Mouse (Mus musculus) heart, embryonic 12.5 days (tissue): ENCODE data around the gene Mtr. TPM values are rescaled to one million over a fixed set of nuclear protein-coding genes. Genes with fewer than 3 reads are reported as not detected.

ENCODE experiments used
- ATAC-seq: fragments of 200-750 bp; cut with Nextera tagmentation; 2 replicates; pipeline ENCODE4 v1.8.0; 2017; ENCODE audit warnings: moderate TSS enrichment, moderate library complexity; ENCODE audit not compliant: insufficient number of reproducible peaks, low FRiP score
- H3K27ac ChIP-seq: fragments of 300-500 bp; sonication (generic); 2 replicates; pipeline ENCODE4 v1.5.1; 2016; ENCODE audit warnings: mild to moderate bottlenecking, moderate library complexity; ENCODE audit not compliant: poor library complexity, severe bottlenecking
- H3K27me3 ChIP-seq: fragments of 300-500 bp; sonication (generic); replicated peaks from 2 replicates; pipeline ENCODE4 v1.6.1; 2016; ENCODE audit warnings: mild to moderate bottlenecking, moderate library complexity
- H3K36me3 ChIP-seq: fragments of 300-500 bp; sonication (generic); 2 replicates; pipeline ENCODE4 v1.6.1; 2016; ENCODE audit warnings: mild to moderate bottlenecking, moderate library complexity
- H3K4me1 ChIP-seq: fragments of 300-500 bp; sonication (generic); replicated peaks from 2 replicates; pipeline ENCODE4 v1.6.1; 2016; ENCODE audit warnings: mild to moderate bottlenecking
- H3K4me2 ChIP-seq: fragments of 300-500 bp; sonication (generic); 2 replicates; pipeline ENCODE4 v1.6.1; 2016; ENCODE audit warnings: mild to moderate bottlenecking, moderate library complexity
- H3K4me3 ChIP-seq: fragments of 300-500 bp; sonication (generic); 2 replicates; pipeline ENCODE4 v1.5.1; 2016; ENCODE audit warnings: mild to moderate bottlenecking
- H3K9ac ChIP-seq: fragments of 300-500 bp; sonication (generic); 2 replicates; pipeline ENCODE4 v1.6.1; 2016; ENCODE audit warnings: mild to moderate bottlenecking, moderate library complexity
- H3K9me3 ChIP-seq: fragments of 300-500 bp; sonication (generic); replicated peaks from 2 replicates; pipeline ENCODE4 v1.6.1; 2016; ENCODE audit warnings: mild to moderate bottlenecking, moderate library complexity
- whole genome bisulfite sequencing: fragments of 180-500 bp; shearing (Covaris S2); methylation state at CpG from one replicate; pipeline ENCODE4 v1.1.7; 2016; 5-methylcytosine and 5-hydroxymethylcytosine counted together
- polyA plus RNA-seq: library from polyadenylated mRNA; unstranded; fragments of >200 nt; fragmentation: Nextera tagmentation; extraction: Ambion mirVana; gene quantifications from 2 replicates; pipeline ENCODE4 v1.2.1, GENCODE M21; 2016

Gene Mtr
- polyA plus RNA-seq, 1 experiment from 2014 or later: 20.0 TPM

DNA sequence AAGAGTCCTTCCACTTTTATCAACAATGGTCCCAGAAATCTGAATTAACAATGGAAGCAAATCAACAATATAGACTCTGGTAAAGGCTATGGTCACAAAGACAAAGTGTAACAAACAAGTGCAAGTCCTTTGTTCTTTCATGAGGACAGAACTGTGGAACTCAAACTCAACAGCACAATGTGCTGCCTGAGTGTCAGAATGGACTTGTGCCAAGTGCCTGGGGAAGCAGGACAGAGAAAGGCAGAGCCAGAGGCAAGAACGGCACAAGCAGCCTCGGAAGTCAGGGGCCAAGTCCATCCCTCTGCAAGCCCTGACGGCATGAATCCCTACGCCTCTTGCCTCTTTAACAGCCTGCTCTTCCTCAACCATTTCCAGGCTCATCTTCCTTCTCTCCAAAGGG, 13.9 kb downstream of the Mtr start:
- no peaks in the 10 kb centered on the region for H3K27me3 ChIP-seq
- H3K4me3 ChIP-seq: no peak overlapping the region
- peak; percentile 67 for ATAC-seq
- H3K27ac ChIP-seq: no peak overlapping the region; the same call in 1 of the 2 replicates
- H3K9me3 ChIP-seq: no peaks in the 10 kb centered on the region
- peaks cover 12% of the 10 kb centered on the region for H3K4me1 ChIP-seq
- peaks cover 73% of the 10 kb centered on the region for H3K36me3 ChIP-seq
- no peak overlapping the region for H3K4me2 ChIP-seq
- no peak overlapping the region for H3K9ac ChIP-seq
- WGBS: 48% methylated on average over 4 of the region's 4 CpGs

DNA sequence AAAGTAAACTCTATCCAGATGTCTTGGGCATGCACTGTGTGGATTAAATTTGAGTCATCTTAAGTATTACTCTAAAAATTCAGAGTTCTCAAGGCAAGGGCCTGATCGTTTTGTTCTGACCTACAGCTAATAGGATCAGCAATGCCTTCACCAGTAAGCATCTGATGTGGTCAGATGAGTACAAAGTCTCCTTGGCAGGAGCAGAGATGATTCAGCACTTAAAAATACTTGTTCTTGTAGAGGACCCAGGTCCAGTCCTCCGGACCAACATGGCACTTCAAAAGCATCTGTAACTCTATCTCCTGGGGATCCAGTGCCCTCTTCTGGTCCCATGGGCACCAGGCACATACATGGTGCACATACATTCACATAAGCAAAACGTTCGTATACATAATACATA, 25.8 kb downstream of the Mtr start:
- no peaks in the 10 kb centered on the region for H3K9me3 ChIP-seq
- no peak overlapping the region for H3K9ac ChIP-seq
- peaks cover 76% of the 10 kb centered on the region for H3K36me3 ChIP-seq
- 90% methylated on average over 4 of the region's 4 CpGs for WGBS
- ATAC-seq: no peak
- H3K4me1 ChIP-seq: no peaks in the 10 kb centered on the region
- H3K4me2 ChIP-seq: no peak overlapping the region
- H3K4me3 ChIP-seq: no peak overlapping the region
- H3K27ac ChIP-seq: no peak overlapping the region
- H3K27me3 ChIP-seq: no peaks in the 10 kb centered on the region

DNA sequence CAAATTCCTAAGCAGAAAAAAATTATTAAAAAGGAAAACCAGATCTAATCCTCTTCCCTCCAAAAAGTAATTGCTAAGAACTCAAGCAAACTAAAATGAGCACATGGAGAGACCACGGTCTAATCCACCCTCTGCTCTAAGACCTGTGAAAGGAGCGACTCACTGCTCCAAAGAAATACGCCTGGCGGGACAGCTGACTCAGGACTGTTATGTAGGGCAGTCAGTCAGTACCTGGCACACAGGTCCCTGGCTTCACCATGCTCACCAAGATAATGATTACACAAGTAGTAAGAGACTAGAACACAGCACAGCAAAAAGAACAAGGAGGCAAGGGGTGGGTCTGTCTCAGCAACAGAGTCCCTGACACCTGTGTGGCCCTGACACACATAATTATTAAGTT, 29.7 kb downstream of the Mtr start:
- Histone ChIP-seq H3K36me3 (peaks cover 80% of the 10 kb centered on the region), H3K4me3 (no peak overlapping the region), H3K9ac (no peak overlapping the region), H3K27ac (no peak overlapping the region), H3K4me1 (no peaks in the 10 kb centered on the region), H3K4me2 (no peak overlapping the region), H3K9me3 (no peaks in the 10 kb centered on the region), H3K27me3 (no peaks in the 10 kb centered on the region)
- 89% methylated on average over 4 of the region's 4 CpGs for WGBS
- ATAC-seq: no peak

DNA sequence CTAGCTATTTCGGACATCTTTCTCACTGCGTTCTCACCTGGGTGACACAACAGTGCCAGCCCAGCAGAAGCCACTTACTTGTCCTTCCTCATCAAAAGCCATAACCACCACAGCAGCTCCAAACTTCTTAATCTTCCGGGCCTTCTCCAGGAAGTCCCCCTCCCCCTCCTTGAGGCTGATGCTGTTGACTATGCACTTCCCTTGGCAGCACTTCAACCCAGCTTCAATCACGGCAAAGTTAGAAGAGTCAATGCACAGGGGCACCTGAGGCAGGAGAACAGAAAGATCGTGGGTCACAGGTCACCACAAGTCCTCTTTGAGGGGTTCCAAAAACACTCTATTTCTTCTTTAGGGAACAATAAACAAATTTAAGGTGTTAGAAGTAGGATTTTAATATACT, 30.3 kb downstream of the Mtr start:
- H3K4me1 ChIP-seq: no peaks in the 10 kb centered on the region
- 78% methylated on average over 5 of the region's 5 CpGs for WGBS
- H3K9ac ChIP-seq: no peak overlapping the region
- no peaks in the 10 kb centered on the region for H3K27me3 ChIP-seq
- no peak for ATAC-seq
- no peaks in the 10 kb centered on the region for H3K9me3 ChIP-seq
- no peak overlapping the region for H3K4me3 ChIP-seq
- H3K36me3 ChIP-seq: peaks cover 77% of the 10 kb centered on the region
- no peak overlapping the region for H3K4me2 ChIP-seq
- no peak overlapping the region for H3K27ac ChIP-seq

DNA sequence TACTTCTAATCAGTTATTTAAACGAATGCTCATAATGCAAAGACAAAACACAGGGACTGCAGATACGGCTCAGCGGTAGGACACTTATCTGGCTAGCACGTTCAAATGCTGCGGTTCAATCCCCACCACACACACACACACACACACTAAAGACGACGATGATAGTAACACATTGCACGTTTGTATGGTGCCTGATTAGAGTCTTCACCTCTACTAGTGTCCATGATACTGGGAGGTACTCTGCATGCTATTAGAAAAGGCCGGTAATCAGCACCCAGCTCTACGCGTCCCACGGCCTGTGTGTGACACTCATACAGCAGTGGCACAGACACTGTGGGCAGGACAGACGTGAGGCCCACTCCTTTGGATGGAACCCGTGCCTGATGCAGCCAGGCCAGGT, 39.3 kb downstream of the Mtr start:
- Histone ChIP-seq H3K27me3 (no peaks in the 10 kb centered on the region), H3K9me3 (no peaks in the 10 kb centered on the region), H3K9ac (no peak overlapping the region), H3K4me2 (no peak overlapping the region), H3K27ac (no peak overlapping the region), H3K4me3 (no peak overlapping the region), H3K4me1 (peaks cover 11% of the 10 kb centered on the region), H3K36me3 (peaks cover 69% of the 10 kb centered on the region)
- WGBS: 88% methylated on average over 14 of the region's 14 CpGs
- ATAC-seq: no peak

DNA sequence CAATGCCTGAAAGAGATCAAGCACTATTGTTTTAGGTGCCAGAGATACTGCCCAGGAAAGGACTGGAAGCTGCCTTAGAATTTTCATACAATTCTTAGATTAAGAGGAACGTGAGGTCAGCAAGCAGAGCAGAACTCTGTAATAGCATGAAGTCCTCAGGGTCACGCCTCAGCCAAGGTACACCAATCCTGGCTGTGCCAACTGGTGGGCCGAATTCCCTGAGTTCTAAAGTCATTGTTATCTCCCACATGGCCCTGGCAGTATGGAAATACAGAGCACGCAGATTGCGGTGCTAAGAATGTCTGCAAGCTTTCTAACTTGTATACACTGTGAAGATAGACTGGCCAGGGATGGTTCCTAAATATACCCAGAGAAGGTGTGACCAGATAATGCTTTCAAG, 43.0 kb downstream of the Mtr start:
- Histone ChIP-seq H3K36me3 (peaks cover 57% of the 10 kb centered on the region), H3K27ac (peak overlapping the region; percentile 43), H3K9me3 (no peaks in the 10 kb centered on the region), H3K4me3 (no peak overlapping the region), H3K4me1 (peaks cover 21% of the 10 kb centered on the region), H3K4me2 (no peak overlapping the region), H3K27me3 (no peaks in the 10 kb centered on the region), H3K9ac (no peak overlapping the region)
- 37% methylated on average over 5 of the region's 5 CpGs for WGBS
- 0 out of 2 replicates have a peak, but pooled peaks have one; percentile 31 for ATAC-seq

DNA sequence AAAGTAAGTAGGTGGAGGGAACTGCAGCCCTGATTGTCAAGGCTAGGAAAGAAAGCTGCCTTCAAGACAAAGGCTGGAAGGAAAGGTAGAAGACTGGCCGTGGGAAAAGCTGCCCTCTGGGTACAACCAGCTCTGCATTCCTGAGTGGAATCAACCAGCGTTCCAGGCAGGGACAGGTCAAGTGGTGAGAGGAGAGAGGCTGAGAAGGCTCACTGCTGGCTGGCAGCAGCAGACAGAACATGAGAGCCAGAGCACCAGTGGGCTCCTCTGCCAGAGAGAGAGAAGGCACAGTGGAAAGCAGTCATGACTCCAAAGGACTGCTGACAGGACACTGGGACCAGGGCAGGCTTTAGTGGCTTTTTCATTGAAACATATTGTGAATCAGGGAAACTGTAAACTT, 46.9 kb downstream of the Mtr start:
- WGBS: 29% methylated on average over 2 of the region's 2 CpGs
- Histone ChIP-seq H3K36me3 (peaks cover 45% of the 10 kb centered on the region), H3K9me3 (no peaks in the 10 kb centered on the region), H3K27ac (peak overlapping the region; percentile 68), H3K4me2 (peak overlapping the region; percentile 11; the same call in 1 of the 2 replicates), H3K4me3 (no peak overlapping the region), H3K9ac (no peak overlapping the region), H3K27me3 (no peaks in the 10 kb centered on the region), H3K4me1 (peaks cover 21% of the 10 kb centered on the region)
- ATAC-seq: no peak

DNA sequence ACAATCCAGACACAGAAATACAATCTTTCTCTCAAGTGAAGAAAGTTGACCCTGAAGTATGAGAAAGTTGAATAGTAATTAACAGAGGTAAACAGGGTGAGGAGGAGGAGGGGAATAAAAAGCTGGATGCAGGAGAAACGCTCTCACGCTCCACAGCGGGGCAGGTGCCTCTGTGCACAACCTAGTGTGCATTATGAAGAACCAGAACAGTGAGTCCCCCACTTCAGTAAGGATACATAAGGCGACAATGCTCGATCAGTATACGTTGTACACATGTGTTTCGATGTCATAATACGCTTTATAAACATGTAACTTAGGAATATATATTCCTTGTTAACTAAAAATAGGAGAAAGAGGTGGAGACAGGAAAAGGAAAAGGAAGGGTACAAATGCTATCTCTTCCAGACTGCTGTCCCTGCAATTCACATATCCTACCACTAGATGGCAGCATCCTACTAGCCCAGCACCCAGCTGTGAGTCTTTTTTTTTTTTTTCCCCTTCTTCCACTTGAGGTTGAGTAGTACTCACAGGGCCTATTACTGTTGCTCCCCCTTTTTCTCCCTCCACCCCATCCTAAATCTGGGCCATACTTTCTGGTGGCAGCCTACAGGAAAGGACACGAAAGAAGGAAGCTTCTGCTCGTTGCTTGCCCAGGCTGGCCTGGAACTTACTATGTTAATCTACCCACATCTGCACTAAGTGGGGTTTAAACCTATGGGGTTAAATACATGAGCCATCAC, 47.7 kb downstream of the Mtr start:
- Histone ChIP-seq H3K4me2 (no peak overlapping the region), H3K4me1 (peaks cover 17% of the 10 kb centered on the region), H3K27me3 (no peaks in the 10 kb centered on the region), H3K9ac (no peak overlapping the region), H3K4me3 (no peak overlapping the region), H3K36me3 (peaks cover 51% of the 10 kb centered on the region), H3K9me3 (no peaks in the 10 kb centered on the region), H3K27ac (no peak overlapping the region)
- ATAC-seq: peak; percentile 55; the same call in 1 of the 2 replicates
- WGBS: 71% methylated on average over 10 of the region's 10 CpGs

DNA sequence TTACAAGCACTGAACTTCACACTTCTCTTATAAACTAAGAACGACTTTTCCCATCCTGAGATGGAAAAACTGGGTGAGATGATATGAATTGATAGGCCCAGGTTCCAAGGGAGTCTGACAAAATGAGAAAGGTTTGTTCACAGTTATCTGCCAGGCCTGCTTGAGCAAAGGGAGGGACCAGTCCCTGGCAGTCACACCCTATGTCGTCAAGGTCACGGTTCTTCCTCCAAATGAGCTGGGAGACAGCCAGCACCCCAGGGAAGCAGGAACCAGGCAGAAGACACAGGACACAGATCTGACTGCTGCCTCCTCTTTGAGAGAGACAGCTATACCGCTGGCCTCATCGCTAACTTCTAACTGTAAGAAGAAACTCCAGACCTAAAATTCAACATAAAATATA, 57.5 kb downstream of the Mtr start:
- H3K9ac ChIP-seq: peak overlapping the region; percentile 51; the same call in 1 of the 2 replicates
- 65% methylated on average over 5 of the region's 5 CpGs for WGBS
- H3K4me1 ChIP-seq: peaks cover 28% of the 10 kb centered on the region
- H3K36me3 ChIP-seq: peaks cover 57% of the 10 kb centered on the region
- no peak overlapping the region for H3K27ac ChIP-seq
- no peak for ATAC-seq
- H3K27me3 ChIP-seq: no peaks in the 10 kb centered on the region
- no peaks in the 10 kb centered on the region for H3K9me3 ChIP-seq
- H3K4me3 ChIP-seq: no peak overlapping the region
- no peak overlapping the region for H3K4me2 ChIP-seq

DNA sequence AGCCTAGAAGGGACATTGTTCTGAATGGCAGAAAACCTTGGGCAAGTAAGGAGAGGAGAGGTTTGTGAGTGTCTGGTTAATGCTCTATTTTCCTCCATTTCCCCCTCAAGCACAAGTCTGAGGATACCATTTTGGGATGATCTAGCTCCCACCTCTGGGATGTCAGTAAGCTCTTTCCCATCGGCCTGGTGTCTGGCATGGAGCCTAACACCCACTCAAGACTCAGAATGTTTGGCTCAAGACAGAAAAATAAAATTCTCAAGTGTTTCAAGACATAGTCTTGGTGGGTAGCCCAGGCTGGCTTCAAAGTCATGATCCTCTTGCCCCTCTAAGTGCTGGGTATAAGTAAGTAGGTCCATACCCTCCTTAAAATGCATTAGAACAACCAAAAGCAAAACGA, 59.4 kb downstream of the Mtr start:
- Histone ChIP-seq H3K9me3 (no peaks in the 10 kb centered on the region), H3K27ac (no peak overlapping the region), H3K4me3 (no peak overlapping the region), H3K27me3 (no peaks in the 10 kb centered on the region), H3K9ac (no peak overlapping the region), H3K36me3 (peaks cover 64% of the 10 kb centered on the region), H3K4me2 (no peak overlapping the region), H3K4me1 (peaks cover 28% of the 10 kb centered on the region)
- ATAC-seq: no peak
- WGBS: 89% methylated on average over 2 of the region's 2 CpGs

DNA sequence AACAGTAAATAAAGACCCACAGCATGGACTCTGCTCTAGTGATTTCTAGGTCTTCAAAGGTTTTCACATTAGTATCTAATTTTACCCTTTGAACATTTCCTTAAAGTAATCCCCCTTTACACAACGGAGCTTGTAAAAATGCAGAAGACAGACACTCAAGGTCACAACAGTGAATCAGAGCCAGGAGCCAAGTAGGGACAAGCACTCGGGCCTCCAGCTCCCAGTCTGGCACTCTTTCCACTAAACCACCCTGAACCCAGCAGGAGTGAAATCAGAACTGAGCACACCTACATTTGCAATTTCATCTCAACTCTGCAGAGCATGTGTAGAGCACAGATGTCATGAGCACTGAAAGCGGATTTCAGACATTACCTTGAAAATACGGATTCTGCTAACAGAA, 61.1 kb downstream of the Mtr start:
- H3K9me3 ChIP-seq: no peaks in the 10 kb centered on the region
- H3K27ac ChIP-seq: no peak overlapping the region
- WGBS: 77% methylated on average over 4 of the region's 4 CpGs
- no peak for ATAC-seq
- H3K9ac ChIP-seq: no peak overlapping the region
- no peaks in the 10 kb centered on the region for H3K27me3 ChIP-seq
- H3K4me2 ChIP-seq: no peak overlapping the region
- peaks cover 28% of the 10 kb centered on the region for H3K4me1 ChIP-seq
- H3K36me3 ChIP-seq: peaks cover 76% of the 10 kb centered on the region
- no peak overlapping the region for H3K4me3 ChIP-seq

DNA sequence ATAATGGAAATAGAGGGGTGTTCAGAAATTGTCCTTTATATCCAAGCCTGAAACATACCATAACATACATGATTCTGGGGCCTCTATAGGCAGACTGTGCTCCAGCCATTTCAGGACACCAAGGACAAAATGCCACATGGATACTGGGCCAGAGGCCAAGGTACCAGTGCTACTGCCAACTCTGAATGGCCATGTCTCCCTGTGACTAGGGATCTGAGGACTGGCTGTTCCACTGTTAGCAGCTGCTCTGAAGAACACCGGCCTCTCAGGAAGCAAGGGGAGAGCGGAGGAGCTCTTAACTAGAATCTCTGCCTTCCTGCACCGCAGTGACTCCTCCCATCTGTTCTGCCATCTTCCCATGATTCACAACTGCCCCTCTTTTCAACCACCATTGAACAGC, 61.9 kb downstream of the Mtr start:
- H3K9ac ChIP-seq: no peak overlapping the region
- peaks cover 28% of the 10 kb centered on the region for H3K4me1 ChIP-seq
- WGBS: 86% methylated on average over 3 of the region's 3 CpGs
- no peak overlapping the region for H3K4me3 ChIP-seq
- ATAC-seq: no peak
- H3K9me3 ChIP-seq: no peaks in the 10 kb centered on the region
- H3K27me3 ChIP-seq: no peaks in the 10 kb centered on the region
- no peak overlapping the region for H3K4me2 ChIP-seq
- H3K27ac ChIP-seq: no peak overlapping the region; the same call in 1 of the 2 replicates
- H3K36me3 ChIP-seq: peaks cover 77% of the 10 kb centered on the region
